Comparison of ENCODE assay signal across 8 mouse cellular contexts in genomic region chr13:99412477-99413080, GRCm38 (mm10).
DNase-seq lines count a peak whose midpoint lies in the region; ATAC-seq and TF ChIP-seq lines count a peak whose summit lies in the region.

No protein-coding gene starts in this region.

- no peak overlapping the region for H3K4me2 ChIP-seq in forebrain, postnatal 0 days (ENCODE audit: low read depth)
- no peak overlapping the region for H3K4me2 ChIP-seq in forebrain, embryonic 13.5 days
- no peak overlapping the region for H3K4me2 ChIP-seq in limb, embryonic 15.5 days

- no peak overlapping the region for H3K9ac ChIP-seq in forebrain, postnatal 0 days
- H3K9ac ChIP-seq in forebrain, embryonic 13.5 days: no peak overlapping the region
- H3K9ac ChIP-seq in limb, embryonic 15.5 days: no peak overlapping the region

- DNase-seq in forebrain, embryonic 10.5 days (ENCODE audit: extremely low spot score, low spot score): no peak
- DNase-seq in forebrain, postnatal 0 days: no peak
- DNase-seq in adrenal gland, postnatal 14 days: peak; percentile 63
- no peak for DNase-seq in hindbrain, embryonic 10.5 days (ENCODE audit: low spot score)
- peak; percentile 37 for DNase-seq in ovary, postnatal 14 days (ENCODE audit: low spot score)
- no peak for DNase-seq in right cerebral cortex, postnatal 4 days

- no peak overlapping the region for H3K4me3 ChIP-seq in forebrain, embryonic 10.5 days
- no peak overlapping the region for H3K4me3 ChIP-seq in forebrain, postnatal 0 days (ENCODE audit: low read depth, low read length)
- no peak overlapping the region for H3K4me3 ChIP-seq in forebrain, embryonic 13.5 days
- H3K4me3 ChIP-seq in hindbrain, embryonic 10.5 days: no peak overlapping the region
- no peak overlapping the region for H3K4me3 ChIP-seq in limb, embryonic 15.5 days

- peak overlapping the region; percentile 80 for H3K27ac ChIP-seq in forebrain, embryonic 10.5 days
- H3K27ac ChIP-seq in forebrain, postnatal 0 days (ENCODE audit: low read depth, low read length): no peak overlapping the region
- peak overlapping the region; percentile 45 for H3K27ac ChIP-seq in forebrain, embryonic 13.5 days
- H3K27ac ChIP-seq in hindbrain, embryonic 10.5 days: peak overlapping the region; percentile 79
- H3K27ac ChIP-seq in limb, embryonic 15.5 days: peak overlapping the region; percentile 67

- no peaks in the 10 kb centered on the region for H3K27me3 ChIP-seq in forebrain, embryonic 10.5 days (ENCODE audit: poor library complexity, severe bottlenecking)
- H3K27me3 ChIP-seq in forebrain, postnatal 0 days (ENCODE audit: insufficient read depth, low read length): no peaks in the 10 kb centered on the region
- no peaks in the 10 kb centered on the region for H3K27me3 ChIP-seq in forebrain, embryonic 13.5 days
- H3K27me3 ChIP-seq in hindbrain, embryonic 10.5 days (ENCODE audit: insufficient read depth, poor library complexity, severe bottlenecking): no peaks in the 10 kb centered on the region
- no peaks in the 10 kb centered on the region for H3K27me3 ChIP-seq in limb, embryonic 15.5 days

- no peaks in the 10 kb centered on the region for H3K9me3 ChIP-seq in forebrain, embryonic 10.5 days
- H3K9me3 ChIP-seq in forebrain, postnatal 0 days (ENCODE audit: low read length): no peaks in the 10 kb centered on the region
- H3K9me3 ChIP-seq in forebrain, embryonic 13.5 days (replicated peaks): no peaks in the 10 kb centered on the region
- H3K9me3 ChIP-seq in hindbrain, embryonic 10.5 days: no peaks in the 10 kb centered on the region
- no peaks in the 10 kb centered on the region for H3K9me3 ChIP-seq in limb, embryonic 15.5 days

- no peak for TF ChIP-seq CTCF in forebrain, postnatal 0 days (IDR thresholded peaks at IDR 0.05; ENCODE audit: low read depth)

- no peak for ATAC-seq in forebrain, postnatal 0 days
- ATAC-seq in forebrain, embryonic 13.5 days: peak; percentile 43; the same call in 1 of the 2 replicates
- no peak for ATAC-seq in limb, embryonic 15.5 days (ENCODE audit: insufficient number of reproducible peaks, low FRiP score, low TSS enrichment, low read depth)

- peaks cover 53% of the 10 kb centered on the region for H3K4me1 ChIP-seq in forebrain, embryonic 10.5 days
- no peaks in the 10 kb centered on the region for H3K4me1 ChIP-seq in forebrain, postnatal 0 days (ENCODE audit: insufficient read depth)
- peaks cover 34% of the 10 kb centered on the region for H3K4me1 ChIP-seq in forebrain, embryonic 13.5 days
- H3K4me1 ChIP-seq in hindbrain, embryonic 10.5 days (replicated peaks): peaks cover 39% of the 10 kb centered on the region
- peaks cover 21% of the 10 kb centered on the region for H3K4me1 ChIP-seq in limb, embryonic 15.5 days

- H3K36me3 ChIP-seq in forebrain, embryonic 10.5 days (replicated peaks): peaks cover 87% of the 10 kb centered on the region
- H3K36me3 ChIP-seq in forebrain, postnatal 0 days (ENCODE audit: insufficient read depth): peaks cover 28% of the 10 kb centered on the region
- H3K36me3 ChIP-seq in forebrain, embryonic 13.5 days (ENCODE audit: poor library complexity, severe bottlenecking): peaks cover 51% of the 10 kb centered on the region
- H3K36me3 ChIP-seq in hindbrain, embryonic 10.5 days: peaks cover 77% of the 10 kb centered on the region
- peaks cover 55% of the 10 kb centered on the region for H3K36me3 ChIP-seq in limb, embryonic 15.5 days

- 78% methylated on average over 11 of the region's 11 CpGs for WGBS in forebrain, embryonic 10.5 days
- 47% methylated on average over 11 of the region's 11 CpGs for WGBS in forebrain, postnatal 0 days
- 50% methylated on average over 11 of the region's 11 CpGs for WGBS in forebrain, embryonic 13.5 days
- WGBS in hindbrain, embryonic 10.5 days: 51% methylated on average over 11 of the region's 11 CpGs
- 51% methylated on average over 11 of the region's 11 CpGs for WGBS in limb, embryonic 15.5 days

Comparison
In these comparisons a context has a peak if more than half of its experiments do, and no peak if none do; other contexts are left out.
1. DNase-seq: peak in adrenal gland, postnatal 14 days (single experiment) and ovary, postnatal 14 days (single experiment); none in forebrain, embryonic 10.5 days (single experiment), forebrain, postnatal 0 days (single experiment), hindbrain, embryonic 10.5 days (single experiment) and right cerebral cortex, postnatal 4 days (single experiment).